Mouse (Mus musculus): ENCODE data around the gene Fam98c.

GRCm38 (mm10) chr7:29108992-29109955 is 46.8 kb downstream of the Fam98c start:
- no peak for TF ChIP-seq CTCF (conservative IDR thresholded peaks at IDR 0.05; ENCODE audit: insufficient read depth, insufficient read length, low read depth, low read length)
- no peak for TF ChIP-seq POLR2A (IDR thresholded peaks at IDR 0.05; ENCODE audit: low read depth, low read length)

Data from kidney, adult 2 months (tissue).